8 mouse cellular contexts compared by ENCODE assay signal in genomic region chr1:164458245-164458613, GRCm38 (mm10). TPM values are rescaled to one million over a fixed set of nuclear protein-coding genes. Genes with fewer than 3 reads are reported as not detected.
DNase-seq lines count a peak whose midpoint lies in the region; ATAC-seq and TF ChIP-seq lines count a peak whose summit lies in the region.

Gene Atp1b1, minus strand, starts transcription at chr1:164458355.

- TF ChIP-seq POLR2A in myocyte (IDR thresholded peaks at IDR 0.05; ENCODE audit: insufficient read length, low read depth): peak; percentile 66

- no peaks in the 10 kb centered on the region for H3K36me3 ChIP-seq in embryonic facial prominence, embryonic 14.5 days (ENCODE audit: control insufficient read depth, insufficient read depth, low read length)
- peaks cover 7% of the 10 kb centered on the region for H3K36me3 ChIP-seq in heart, embryonic 10.5 days
- H3K36me3 ChIP-seq in kidney, embryonic 14.5 days (ENCODE audit: control insufficient read depth, insufficient read depth, low read length): no peaks in the 10 kb centered on the region; the same call in 1 of the 2 replicates
- no peaks in the 10 kb centered on the region for H3K36me3 ChIP-seq in myocyte (ENCODE audit: control insufficient read depth, insufficient read depth)
- peaks cover 1% of the 10 kb centered on the region; the same call in 1 of the 2 replicates for H3K36me3 ChIP-seq in stomach, embryonic 14.5 days (ENCODE audit: control insufficient read depth, insufficient read depth, low read length)

- H3K27me3 ChIP-seq in embryonic facial prominence, embryonic 14.5 days (replicated peaks; ENCODE audit: control insufficient read depth, insufficient read depth, low read length): peaks cover 48% of the 10 kb centered on the region
- peaks cover 40% of the 10 kb centered on the region for H3K27me3 ChIP-seq in heart, embryonic 10.5 days (ENCODE audit: insufficient read depth, poor library complexity, severe bottlenecking)
- peaks cover 37% of the 10 kb centered on the region for H3K27me3 ChIP-seq in kidney, embryonic 14.5 days (ENCODE audit: control insufficient read depth, insufficient read depth, low read length)
- no peaks in the 10 kb centered on the region for H3K27me3 ChIP-seq in myocyte (ENCODE audit: control insufficient read depth, insufficient read depth, insufficient read length)
- H3K27me3 ChIP-seq in stomach, embryonic 14.5 days (ENCODE audit: control insufficient read depth, insufficient read depth, low read length): 0 out of 2 replicates have a peak, but pooled peaks cover 9% of the 10 kb centered on the region

- no peaks in the 10 kb centered on the region for H3K9me3 ChIP-seq in embryonic facial prominence, embryonic 14.5 days (ENCODE audit: control insufficient read depth, low read length)
- no peaks in the 10 kb centered on the region for H3K9me3 ChIP-seq in heart, embryonic 10.5 days
- H3K9me3 ChIP-seq in kidney, embryonic 14.5 days (ENCODE audit: control insufficient read depth, low read length): no peaks in the 10 kb centered on the region
- no peaks in the 10 kb centered on the region for H3K9me3 ChIP-seq in stomach, embryonic 14.5 days (ENCODE audit: control insufficient read depth, low read depth, low read length)

- peak within 1 kb of the TSS; percentile 42 for H3ac ChIP-seq in myocyte (ENCODE audit: control insufficient read depth, insufficient read length)

- peaks cover 11% of the 10 kb centered on the region for H3K4me1 ChIP-seq in embryonic facial prominence, embryonic 14.5 days (ENCODE audit: control insufficient read depth, insufficient read depth, low read length)
- H3K4me1 ChIP-seq in heart, embryonic 10.5 days: peaks cover 53% of the 10 kb centered on the region
- H3K4me1 ChIP-seq in kidney, embryonic 14.5 days (ENCODE audit: control insufficient read depth, insufficient read depth, low read length): peaks cover 11% of the 10 kb centered on the region; the same call in 1 of the 2 replicates
- peaks cover 9% of the 10 kb centered on the region; the same call in 1 of the 2 replicates for H3K4me1 ChIP-seq in stomach, embryonic 14.5 days (ENCODE audit: control insufficient read depth, insufficient read depth, low read length)

- ATAC-seq in embryonic facial prominence, embryonic 14.5 days (ENCODE audit: low read depth): peak; percentile 96
- ATAC-seq in kidney, embryonic 14.5 days (ENCODE audit: low FRiP score, low TSS enrichment): peak; percentile 92
- ATAC-seq in stomach, embryonic 14.5 days (ENCODE audit: insufficient number of reproducible peaks, insufficient read depth, low FRiP score, low read depth): peak; percentile 91

- peak; percentile 82 for DNase-seq in ovary, adult 18-20 months (ENCODE audit: low spot score)
- DNase-seq in ovary, postnatal 10 days (ENCODE audit: low spot score): no peak
- peak; percentile 94 for DNase-seq in embryonic facial prominence, embryonic 14.5 days (ENCODE audit: low spot score)
- DNase-seq in heart, embryonic 10.5 days (ENCODE audit: low spot score): peak; percentile 91
- DNase-seq in liver: peak; percentile 83

- WGBS in embryonic facial prominence, embryonic 14.5 days: 1% methylated on average over 10 of the region's 35 CpGs
- WGBS in heart, embryonic 10.5 days: under 1% methylated on average over 35 of the region's 35 CpGs
- 0% methylated on average over 23 of the region's 35 CpGs for WGBS in kidney, embryonic 14.5 days
- under 1% methylated on average over 32 of the region's 35 CpGs for WGBS in stomach, embryonic 14.5 days

- peak within 1 kb of the TSS; percentile 88 for H3K4me2 ChIP-seq in embryonic facial prominence, embryonic 14.5 days (ENCODE audit: low read depth, low read length)
- peak within 1 kb of the TSS; percentile 57 for H3K4me2 ChIP-seq in kidney, embryonic 14.5 days (replicated peaks; ENCODE audit: low read depth, low read length)
- H3K4me2 ChIP-seq in myocyte (ENCODE audit: low read depth): peak within 1 kb of the TSS; percentile 88
- peak within 1 kb of the TSS; percentile 72 for H3K4me2 ChIP-seq in stomach, embryonic 14.5 days (replicated peaks; ENCODE audit: low read depth, low read length)

- peak within 1 kb of the TSS; percentile 70 for H3K4me3 ChIP-seq in embryonic facial prominence, embryonic 14.5 days (ENCODE audit: low read depth, low read length)
- peak within 1 kb of the TSS; percentile 83 for H3K4me3 ChIP-seq in heart, embryonic 10.5 days
- peak within 1 kb of the TSS; percentile 67 for H3K4me3 ChIP-seq in kidney, embryonic 14.5 days (ENCODE audit: low read length)
- H3K4me3 ChIP-seq in myocyte: peak within 1 kb of the TSS; percentile 50
- peak within 1 kb of the TSS; percentile 66 for H3K4me3 ChIP-seq in stomach, embryonic 14.5 days (ENCODE audit: low read depth, low read length)

- peak within 1 kb of the TSS; percentile 84 for H3K27ac ChIP-seq in embryonic facial prominence, embryonic 14.5 days (replicated peaks; ENCODE audit: low read depth, low read length)
- peak within 1 kb of the TSS; percentile 94 for H3K27ac ChIP-seq in heart, embryonic 10.5 days
- peak within 1 kb of the TSS; percentile 88 for H3K27ac ChIP-seq in kidney, embryonic 14.5 days (ENCODE audit: low read depth, low read length)
- peak within 1 kb of the TSS; percentile 87 for H3K27ac ChIP-seq in stomach, embryonic 14.5 days (ENCODE audit: low read length)

- peaks cover 4% of the 10 kb centered on the region for H3K79me2 ChIP-seq in myocyte (ENCODE audit: control insufficient read depth, insufficient read depth)

- peak within 1 kb of the TSS; percentile 69 for H3K9ac ChIP-seq in embryonic facial prominence, embryonic 14.5 days (ENCODE audit: low read depth, low read length)
- peak within 1 kb of the TSS; percentile 81 for H3K9ac ChIP-seq in kidney, embryonic 14.5 days (ENCODE audit: low read depth, low read length)
- peak within 1 kb of the TSS; percentile 80 for H3K9ac ChIP-seq in stomach, embryonic 14.5 days (replicated peaks; ENCODE audit: low read depth, low read length)

TF ChIP-seq in myocyte, 11 proteins besides CTCF, POLR2A, EP300 and RAD21:
- no peak for TF ChIP-seq MYOG (IDR thresholded peaks at IDR 0.05; ENCODE audit: control insufficient read depth in 1 of 3, insufficient read depth in 1 of 3, insufficient read length in 2 of 3, low read depth in 2 of 3)
- no peak for TF ChIP-seq SRF (IDR thresholded peaks at IDR 0.05; ENCODE audit: control insufficient read depth, insufficient read length, low read depth)
- no peak for TF ChIP-seq USF1 (IDR thresholded peaks at IDR 0.05; ENCODE audit: low read depth)
- TF ChIP-seq TCF12 (IDR thresholded peaks at IDR 0.05; ENCODE audit: insufficient read depth, poor library complexity, severe bottlenecking): no peak
- TF ChIP-seq MAX (IDR thresholded peaks at IDR 0.05; ENCODE audit: low read depth): no peak
- no peak for TF ChIP-seq TCF3 (IDR thresholded peaks at IDR 0.05; ENCODE audit: insufficient read length, low read depth)
- peak; percentile 63 for TF ChIP-seq POLR2AphosphoS2 (IDR thresholded peaks at IDR 0.05; ENCODE audit: insufficient read length, low read depth)
- TF ChIP-seq MYOD1 (IDR thresholded peaks at IDR 0.05; ENCODE audit: control insufficient read depth in 1 of 3, insufficient read length in 2 of 3, low read depth in 2 of 3): peak in 1 of 3 experiments; percentile 3
- TF ChIP-seq REST (IDR thresholded peaks at IDR 0.05; ENCODE audit: insufficient read depth, insufficient read length): no peak
- no peak for TF ChIP-seq CEBPB (IDR thresholded peaks at IDR 0.05; ENCODE audit: insufficient read depth, poor library complexity, severe bottlenecking)

RNA-seq across cellular contexts. Expression of gene Atp1b1, which starts in this region (rescaled TPM):
- 37.0 and 44.0 TPM in 2 replicates for polyA plus RNA-seq in embryonic facial prominence, embryonic 14.5 days (2014; fragmentation: Nextera tagmentation; extraction: Ambion mirVana)
- 181 and 298 TPM in 2 replicates for polyA plus RNA-seq in heart, embryonic 10.5 days (2016; fragmentation: Nextera tagmentation; extraction: Ambion mirVana)
- polyA plus RNA-seq in kidney, embryonic 14.5 days (2014; fragmentation: Nextera tagmentation; extraction: Ambion mirVana): 80.2 and 86.4 TPM in 2 replicates
- 34.7 TPM for polyA plus RNA-seq in myocyte (2012; fragmentation: generic; extraction: Trizol)
- polyA plus RNA-seq in stomach, embryonic 14.5 days (2014; fragmentation: Nextera tagmentation; extraction: Ambion mirVana): 76.9 and 93.2 TPM in 2 replicates
